In the genomic region with DNA sequence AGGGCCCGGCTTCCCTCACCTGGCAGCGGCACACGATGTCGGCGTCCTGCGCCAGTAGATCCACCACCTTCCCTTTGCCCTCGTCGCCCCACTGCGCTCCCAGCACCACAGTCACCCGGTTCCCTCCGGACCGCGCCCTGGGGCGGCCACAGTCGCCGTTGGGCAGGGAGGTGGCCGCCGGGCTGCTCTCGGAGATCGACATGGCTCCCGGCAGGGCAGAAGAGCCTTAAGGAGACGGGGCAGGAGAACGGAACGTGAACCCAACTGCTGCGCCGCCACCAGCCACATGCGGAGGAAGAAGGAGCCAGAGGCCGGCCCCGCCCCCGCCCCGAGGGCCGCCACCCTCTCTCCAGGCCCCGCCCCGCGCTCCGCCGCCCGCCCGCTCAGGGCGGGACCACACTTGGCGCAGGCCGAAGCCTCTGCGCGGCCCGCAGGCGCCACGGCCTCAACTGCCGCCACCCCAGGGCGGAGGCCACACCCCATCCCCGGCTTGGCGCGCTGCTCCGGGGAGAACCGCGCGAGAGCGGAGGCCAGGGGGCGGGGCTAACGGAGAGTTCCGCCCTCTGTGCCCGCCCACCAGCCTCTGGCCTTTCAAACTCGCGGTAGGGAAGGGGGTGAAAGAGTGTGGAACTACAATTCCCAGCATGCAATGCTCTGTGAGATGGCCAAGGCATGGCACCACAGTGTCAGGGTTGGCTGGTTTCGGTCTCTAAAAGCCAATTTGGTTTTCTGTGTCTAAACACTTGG, we compare ENCODE assay signal across 8 mouse cellular contexts. TPM values are rescaled to one million over a fixed set of nuclear protein-coding genes. Genes with fewer than 3 reads are reported as not detected.
DNase-seq lines count a peak whose midpoint lies in the region; ATAC-seq and TF ChIP-seq lines count a peak whose summit lies in the region.

A gene (minus strand): TSS at position 319 of the 747 bp plus-strand sequence.

- no peaks in the 10 kb centered on the region for H3K27me3 ChIP-seq in hindbrain, postnatal 0 days (ENCODE audit: insufficient read depth, low read length)

- H3K4me1 ChIP-seq in hindbrain, postnatal 0 days (ENCODE audit: insufficient read depth, low read length) = peaks cover 12% of the 10 kb centered on the region; the same call in 1 of the 2 replicates

- peak within 1 kb of the TSS; percentile 87 for H3K4me3 ChIP-seq in gastrocnemius, adult 2 months
- peak within 1 kb of the TSS; percentile 80 for H3K4me3 ChIP-seq in hindbrain, postnatal 0 days (ENCODE audit: low read length)
- H3K4me3 ChIP-seq in left cerebral cortex, adult 2 months = peak within 1 kb of the TSS; percentile 98

- H3K4me2 ChIP-seq in hindbrain, postnatal 0 days (ENCODE audit: low read depth, low read length) = peak within 1 kb of the TSS; percentile 71

- H3K27ac ChIP-seq in gastrocnemius, adult 2 months = peak within 1 kb of the TSS; percentile 99
- peak within 1 kb of the TSS; percentile 85 for H3K27ac ChIP-seq in hindbrain, postnatal 0 days
- H3K27ac ChIP-seq in left cerebral cortex, adult 2 months = peak within 1 kb of the TSS; percentile 83

- no peak for TF ChIP-seq CTCF in gastrocnemius, adult 2 months (IDR thresholded peaks at IDR 0.05)
- no peak for TF ChIP-seq CTCF in hindbrain, postnatal 0 days (IDR thresholded peaks at IDR 0.05; ENCODE audit: low read depth)
- TF ChIP-seq CTCF in left cerebral cortex, adult 2 months (IDR thresholded peaks at IDR 0.05) = no peak

- peak; percentile 88 for ATAC-seq in common myeloid progenitor, adult 5-6 weeks (replicated peaks; ENCODE audit: low read depth, poor library complexity, severe bottlenecking)
- peak; percentile 99 for ATAC-seq in hindbrain, postnatal 0 days
- peak; percentile 86 for ATAC-seq in megakaryocyte, adult 5-6 weeks (ENCODE audit: poor library complexity, severe bottlenecking)

- no peaks in the 10 kb centered on the region for H3K9me3 ChIP-seq in hindbrain, postnatal 0 days (ENCODE audit: low read length)

- DNase-seq in ZHBTc4 (ENCODE audit: low read depth, low spot score) = peak; percentile 99
- DNase-seq in gastrocnemius, adult 2 months = peak; percentile 100
- peak; percentile 99 for DNase-seq in hindbrain, postnatal 0 days (ENCODE audit: low spot score)
- peak; percentile 96 to 98 for DNase-seq in left cerebral cortex, adult 2 months (ENCODE audit: extremely low spot score in 1 of 2, low spot score in 2 of 2)
- peak; percentile 95 for DNase-seq in right cerebral cortex, adult 2 months (ENCODE audit: low spot score in 2 of 2)
- peak; percentile 99 for DNase-seq in urinary bladder, postnatal 14 days (ENCODE audit: low spot score)

- WGBS in hindbrain, postnatal 0 days = under 1% methylated on average over 52 of the region's 64 CpGs

- H3K36me3 ChIP-seq in hindbrain, postnatal 0 days (ENCODE audit: insufficient read depth, low read length) = no peaks in the 10 kb centered on the region

- peak within 1 kb of the TSS; percentile 87 for H3K9ac ChIP-seq in hindbrain, postnatal 0 days (replicated peaks; ENCODE audit: low read length)

- intact Hi-C loops in gastrocnemius, adult 2 months (cut with DNase I) = loop anchor here (5.0 to 10.0 kb wide), 3 partner anchors 94 to 352 kb away; a partner anchor contains a TSS
- intact Hi-C loops in left cerebral cortex, adult 2 months (cut with DNase I) = loop anchor here (2.0 to 10.0 kb wide), 2 partner anchors 186 to 388 kb away; a partner anchor contains a TSS

RNA-seq across cellular contexts. Expression of the gene that starts here (rescaled TPM):
- 220 and 222 TPM in 2 replicates for total RNA-seq in common myeloid progenitor, adult 5-6 weeks (2017)
- 1 to 10 TPM; 8.1 to 9.7 TPM for total RNA-seq in gastrocnemius, adult 2 months (2021)
- total RNA-seq in hindbrain, postnatal 0 days (2014; rRNA removed) = 51.3 and 64.0 TPM in 2 replicates
- polyA plus RNA-seq in hindbrain, postnatal 0 days (2015; fragmentation: Nextera tagmentation; extraction: Ambion mirVana) = 52.1 and 55.3 TPM in 2 replicates
- 10 to 100 TPM; 67.1 to 71.4 TPM for total RNA-seq in left cerebral cortex, adult 2 months (2021)
- total RNA-seq in megakaryocyte, adult 5-6 weeks (2015) = 142 and 161 TPM in 2 replicates
- 210 and 214 TPM in 2 replicates for total RNA-seq in megakaryocyte, adult 5-6 weeks (2017)

Comparison
In these comparisons a context has a peak if more than half of its experiments do, and no peak if none do; other contexts are left out.
1. Peak in every context shown above with its lines: DNase-seq, ATAC-seq, H3K4me3 ChIP-seq and H3K27ac ChIP-seq.